Mouse (Mus musculus) C2C12 (cell line): ENCODE results near the gene Myh6.

ENCODE experiments used
- CEBPB ChIP-seq: IDR thresholded peaks from one replicate; pipeline ENCODE4 v1.6.1; 2011; ENCODE audit warnings: low read depth, mild to moderate bottlenecking, control low read depth, moderate library complexity
- CTCF ChIP-seq: IDR thresholded peaks from one replicate; pipeline ENCODE4 v1.5.1; 2011; ENCODE audit not compliant: control insufficient read depth, insufficient read depth, insufficient read length
- MAX ChIP-seq: IDR thresholded peaks from one replicate; pipeline ENCODE4 v1.6.1; 2011; ENCODE audit warnings: mild to moderate bottlenecking, control low read depth
- MYOD1 ChIP-seq: IDR thresholded peaks from one replicate; pipeline ENCODE4 v1.6.1; 2011; ENCODE audit warnings: low read depth; ENCODE audit not compliant: control insufficient read depth, insufficient read length
- MYOG ChIP-seq: IDR thresholded peaks from one replicate; pipeline ENCODE4 v1.6.1; 2011; ENCODE audit not compliant: control insufficient read depth, insufficient read length; ENCODE audit errors: extremely low read depth
- USF1 ChIP-seq: IDR thresholded peaks from one replicate; pipeline ENCODE4 v1.6.1; 2011; ENCODE audit warnings: low read depth, mild to moderate bottlenecking, control low read depth, moderate library complexity

GRCm38 (mm10) chr14:55003878-55004855 lies 37.4 kb upstream of the Myh6 start:
- TF ChIP-seq MAX (no peak), CTCF (no peak), MYOD1 (no peak), CEBPB (no peak), USF1 (no peak), MYOG (no peak)
